ENCODE assay signal across 8 mouse cellular contexts in genomic region chr1:162358036-162358435, GRCm38 (mm10).
DNase-seq lines count a peak whose midpoint lies in the region; ATAC-seq and TF ChIP-seq lines count a peak whose summit lies in the region.

No protein-coding gene starts in this region.

- H3K27ac ChIP-seq in kidney, adult 2 months (ENCODE audit: insufficient read depth, low read depth, low read length) = no peak overlapping the region
- no peak overlapping the region for H3K27ac ChIP-seq in kidney, embryonic 14.5 days (ENCODE audit: low read depth, low read length)
- no peak overlapping the region for H3K27ac ChIP-seq in heart, embryonic 16.5 days (ENCODE audit: low read length)

- TF ChIP-seq POLR2A in kidney, adult 2 months (IDR thresholded peaks at IDR 0.05; ENCODE audit: low read depth, low read length) = no peak

- no peak overlapping the region for H3K4me3 ChIP-seq in kidney, adult 2 months (ENCODE audit: insufficient read depth, low read depth, low read length)
- H3K4me3 ChIP-seq in kidney, embryonic 14.5 days (ENCODE audit: low read length) = no peak overlapping the region
- no peak overlapping the region for H3K4me3 ChIP-seq in heart, embryonic 16.5 days (ENCODE audit: low read length)

- WGBS in kidney, adult 2 months = 32% methylated on average over 8 of the region's 8 CpGs
- WGBS in kidney, embryonic 14.5 days = 37% methylated on average over 8 of the region's 8 CpGs
- WGBS in heart, embryonic 16.5 days = 29% methylated on average over 8 of the region's 8 CpGs

- H3K27me3 ChIP-seq in kidney, adult 2 months (replicated peaks; ENCODE audit: control insufficient read depth, insufficient read depth, low read length) = no peaks in the 10 kb centered on the region
- no peaks in the 10 kb centered on the region for H3K27me3 ChIP-seq in kidney, embryonic 14.5 days (ENCODE audit: control insufficient read depth, insufficient read depth, low read length)
- no peaks in the 10 kb centered on the region for H3K27me3 ChIP-seq in heart, embryonic 16.5 days (ENCODE audit: control insufficient read depth, insufficient read depth, low read length)

- H3K9ac ChIP-seq in kidney, embryonic 14.5 days (ENCODE audit: low read depth, low read length) = no peak overlapping the region
- H3K9ac ChIP-seq in heart, embryonic 16.5 days (ENCODE audit: low read length) = 0 out of 2 replicates have a peak overlapping the region, but pooled peaks have one; percentile 13

- no peaks in the 10 kb centered on the region for H3K36me3 ChIP-seq in kidney, adult 2 months (ENCODE audit: control insufficient read depth, insufficient read depth, low read length)
- no peaks in the 10 kb centered on the region for H3K36me3 ChIP-seq in kidney, embryonic 14.5 days (ENCODE audit: control insufficient read depth, insufficient read depth, low read length)
- H3K36me3 ChIP-seq in heart, embryonic 16.5 days (ENCODE audit: control insufficient read depth, insufficient read depth) = no peaks in the 10 kb centered on the region

- H3K4me1 ChIP-seq in kidney, adult 2 months (ENCODE audit: control insufficient read depth, insufficient read depth, low read length) = no peaks in the 10 kb centered on the region
- no peaks in the 10 kb centered on the region; the same call in 1 of the 2 replicates for H3K4me1 ChIP-seq in kidney, embryonic 14.5 days (ENCODE audit: control insufficient read depth, insufficient read depth, low read length)
- H3K4me1 ChIP-seq in heart, embryonic 16.5 days (ENCODE audit: control insufficient read depth, insufficient read depth, low read length) = peaks cover 16% of the 10 kb centered on the region

- peak; percentile 74 for TF ChIP-seq CTCF in kidney, adult 2 months (conservative IDR thresholded peaks at IDR 0.05; ENCODE audit: insufficient read depth, insufficient read length, low read depth, low read length)

- no peak for ATAC-seq in kidney, embryonic 14.5 days (ENCODE audit: low FRiP score, low TSS enrichment)
- no peak for ATAC-seq in heart, embryonic 16.5 days (replicated peaks; ENCODE audit: extremely low read depth, insufficient read depth, low FRiP score)
- ATAC-seq in granulocyte monocyte progenitor cell, adult 5-6 weeks (replicated peaks; ENCODE audit: poor library complexity, severe bottlenecking) = no peak; the same call in 1 of the 2 replicates

- peak; percentile 68 for DNase-seq in kidney, adult 2 months
- DNase-seq in ES-CJ7 (ENCODE audit: low read depth, low spot score) = peak; percentile 55
- DNase-seq in c-Kit-positive CD71-negative TER-119-negative erythroid progenitor cells, embryonic 14.5 days (ENCODE audit: low read depth) = peak; percentile 13
- DNase-seq in lung, postnatal 10 days = peak; percentile 60
- DNase-seq in layer of hippocampus, adult 9-10 months (ENCODE audit: low spot score) = no peak

- no peaks in the 10 kb centered on the region for H3K9me3 ChIP-seq in kidney, embryonic 14.5 days (ENCODE audit: control insufficient read depth, low read length)
- H3K9me3 ChIP-seq in heart, embryonic 16.5 days (replicated peaks; ENCODE audit: control insufficient read depth, low read length) = no peaks in the 10 kb centered on the region

- H3K4me2 ChIP-seq in kidney, embryonic 14.5 days (replicated peaks; ENCODE audit: low read depth, low read length) = no peak overlapping the region
- H3K4me2 ChIP-seq in heart, embryonic 16.5 days (ENCODE audit: low read depth, low read length) = peak overlapping the region; percentile 22; the same call in 1 of the 2 replicates
